Mouse (Mus musculus) hindbrain, embryonic 13.5 days (tissue): ENCODE results near the gene Tbce. TPM values are rescaled to one million over a fixed set of nuclear protein-coding genes. Genes with fewer than 3 reads are reported as not detected.

Source experiments
- ATAC-seq: fragments of 200-750 bp; cut with Nextera tagmentation; 2 replicates; pipeline ENCODE4 v1.8.0; 2017; ENCODE audit warnings: moderate TSS enrichment; ENCODE audit not compliant: low FRiP score
- H3K27ac ChIP-seq: fragments of 300-500 bp; sonication (generic); 2 replicates; pipeline ENCODE4 v1.5.1; 2015; ENCODE audit warnings: inconsistent platforms, mild to moderate bottlenecking, moderate library complexity
- H3K27me3 ChIP-seq: fragments of 300-500 bp; sonication (generic); 2 replicates; pipeline ENCODE4 v1.6.1; 2015; ENCODE audit warnings: mild to moderate bottlenecking, inconsistent platforms
- H3K36me3 ChIP-seq: fragments of 300-500 bp; sonication (generic); 2 replicates; pipeline ENCODE4 v1.6.1; 2015; ENCODE audit warnings: mild to moderate bottlenecking, inconsistent platforms
- H3K4me1 ChIP-seq: fragments of 300-500 bp; sonication (generic); replicated peaks from 2 replicates; pipeline ENCODE4 v1.6.1; 2015; ENCODE audit warnings: inconsistent platforms
- H3K4me2 ChIP-seq: fragments of 300-500 bp; sonication (generic); 2 replicates; pipeline ENCODE4 v1.6.1; 2015; ENCODE audit warnings: inconsistent platforms, mild to moderate bottlenecking, moderate library complexity
- H3K4me3 ChIP-seq: fragments of 300-500 bp; sonication (generic); 2 replicates; pipeline ENCODE4 v1.5.1; 2015; ENCODE audit warnings: mild to moderate bottlenecking, inconsistent platforms
- H3K9ac ChIP-seq: fragments of 300-500 bp; sonication (generic); 2 replicates; pipeline ENCODE4 v1.6.1; 2015; ENCODE audit warnings: mild to moderate bottlenecking, inconsistent platforms
- H3K9me3 ChIP-seq: fragments of 300-500 bp; sonication (generic); 2 replicates; pipeline ENCODE4 v1.6.1; 2016; ENCODE audit warnings: inconsistent platforms
- whole genome bisulfite sequencing: fragments of 180-500 bp; shearing (Covaris S2); methylation state at CpG from one replicate; pipeline ENCODE4 v1.1.7; 2015; 5-methylcytosine and 5-hydroxymethylcytosine counted together
- polyA plus RNA-seq: library from polyadenylated mRNA; unstranded; fragments of >200 nt; fragmentation: Nextera tagmentation; extraction: Ambion mirVana; gene quantifications from 2 replicates; pipeline ENCODE4 v1.2.1, GENCODE M21; 2015

The Tbce gene
- 106 and 125 TPM in 2 replicates for polyA plus RNA-seq

GRCm38 (mm10) chr13:14039292-14039965, at the start of gene Tbce:
Tbce (minus strand) TSS chr13:14039638.
- ATAC-seq = peak; percentile 97
- H3K36me3 ChIP-seq = no peaks in the 10 kb centered on the region
- no peaks in the 10 kb centered on the region for H3K9me3 ChIP-seq
- H3K4me2 ChIP-seq = peak within 1 kb of the TSS; percentile 78
- peak within 1 kb of the TSS; percentile 67 for H3K4me3 ChIP-seq
- peaks cover 20% of the 10 kb centered on the region for H3K4me1 ChIP-seq
- H3K27me3 ChIP-seq = no peaks in the 10 kb centered on the region
- 1% methylated on average over 35 of the region's 35 CpGs for WGBS
- peak within 1 kb of the TSS; percentile 88 for H3K9ac ChIP-seq
- peak within 1 kb of the TSS; percentile 99 for H3K27ac ChIP-seq

- H3K27me3 ChIP-seq = no peaks in the 10 kb centered on the region
- no peak overlapping the region for H3K4me3 ChIP-seq
- no peak overlapping the region for H3K4me2 ChIP-seq
- H3K4me1 ChIP-seq = no peaks in the 10 kb centered on the region
- ATAC-seq = no peak
- H3K27ac ChIP-seq = no peak overlapping the region
- peaks cover 4% of the 10 kb centered on the region; the same call in 1 of the 2 replicates for H3K36me3 ChIP-seq
- H3K9me3 ChIP-seq = no peaks in the 10 kb centered on the region
- WGBS = 97% methylated on average over 1 of the region's 1 CpGs
- H3K9ac ChIP-seq = no peak overlapping the region
Measured at GRCm38 (mm10) chr13:14088669-14089068, 49.2 kb upstream of the Tbce start.

GRCm38 (mm10) chr13:14075326-14075725, 35.9 kb upstream of the Tbce start:
- no peak for ATAC-seq
- no peak overlapping the region for H3K27ac ChIP-seq
- H3K27me3 ChIP-seq = no peaks in the 10 kb centered on the region
- no peaks in the 10 kb centered on the region for H3K36me3 ChIP-seq
- no peak overlapping the region for H3K4me2 ChIP-seq
- no peaks in the 10 kb centered on the region for H3K4me1 ChIP-seq
- no peak overlapping the region for H3K4me3 ChIP-seq
- H3K9me3 ChIP-seq = no peaks in the 10 kb centered on the region
- 91% methylated on average over 1 of the region's 1 CpGs for WGBS
- no peak overlapping the region for H3K9ac ChIP-seq

- no peaks in the 10 kb centered on the region for H3K27me3 ChIP-seq
- no peaks in the 10 kb centered on the region for H3K9me3 ChIP-seq
- H3K9ac ChIP-seq = no peak overlapping the region
Measured at GRCm38 (mm10) chr13:14074371-14074770, 34.9 kb upstream of the Tbce start.

GRCm38 (mm10) chr13:14069291-14069690, 29.9 kb upstream of the Tbce start:
- 76% methylated on average over 1 of the region's 1 CpGs for WGBS
- H3K4me2 ChIP-seq = no peak overlapping the region
- 0 out of 2 replicates have a peak, but pooled peaks cover 5% of the 10 kb centered on the region for H3K36me3 ChIP-seq
- peaks cover 29% of the 10 kb centered on the region for H3K4me1 ChIP-seq
- no peak overlapping the region for H3K9ac ChIP-seq
- H3K4me3 ChIP-seq = no peak overlapping the region
- H3K9me3 ChIP-seq = no peaks in the 10 kb centered on the region
- no peaks in the 10 kb centered on the region for H3K27me3 ChIP-seq
- no peak for ATAC-seq
- no peak overlapping the region for H3K27ac ChIP-seq

More at GRCm38 (mm10) chr13:14074371-14074770, 34.9 kb upstream of the Tbce start:
- no peak overlapping the region for H3K27ac ChIP-seq
- no peak for ATAC-seq
- no peaks in the 10 kb centered on the region for H3K36me3 ChIP-seq
- no peaks in the 10 kb centered on the region for H3K4me1 ChIP-seq
- H3K4me2 ChIP-seq = no peak overlapping the region
- H3K4me3 ChIP-seq = no peak overlapping the region
- WGBS = 100% methylated on average over 1 of the region's 1 CpGs

- H3K4me2 ChIP-seq = no peak overlapping the region
- H3K27me3 ChIP-seq = no peaks in the 10 kb centered on the region
- 0 out of 2 replicates have a peak, but pooled peaks cover 5% of the 10 kb centered on the region for H3K36me3 ChIP-seq
- ATAC-seq = no peak
- H3K9ac ChIP-seq = no peak overlapping the region
- H3K9me3 ChIP-seq = no peaks in the 10 kb centered on the region
- H3K4me3 ChIP-seq = no peak overlapping the region
- H3K27ac ChIP-seq = no peak overlapping the region
- peaks cover 29% of the 10 kb centered on the region for H3K4me1 ChIP-seq
Measured at GRCm38 (mm10) chr13:14068035-14068434, 28.6 kb upstream of the Tbce start.

GRCm38 (mm10) chr13:14065701-14066100, 26.3 kb upstream of the Tbce start:
- Histone ChIP-seq H3K9me3 (no peaks in the 10 kb centered on the region), H3K27me3 (no peaks in the 10 kb centered on the region), H3K4me1 (peaks cover 45% of the 10 kb centered on the region), H3K27ac (no peak overlapping the region), H3K4me2 (peak overlapping the region; percentile 15), H3K36me3 (0 out of 2 replicates have a peak, but pooled peaks cover 5% of the 10 kb centered on the region), H3K9ac (no peak overlapping the region), H3K4me3 (no peak overlapping the region)
- no peak for ATAC-seq
- WGBS = 91% methylated on average over 1 of the region's 1 CpGs

GRCm38 (mm10) chr13:14065028-14065380, 25.6 kb upstream of the Tbce start:
- Histone ChIP-seq H3K4me3 (peak overlapping the region; percentile 99), H3K27me3 (no peaks in the 10 kb centered on the region), H3K36me3 (0 out of 2 replicates have a peak, but pooled peaks cover 5% of the 10 kb centered on the region), H3K9ac (peak overlapping the region; percentile 99), H3K4me1 (peaks cover 49% of the 10 kb centered on the region), H3K9me3 (no peaks in the 10 kb centered on the region), H3K4me2 (peak overlapping the region; percentile 77), H3K27ac (peak overlapping the region; percentile 98)
- ATAC-seq = no peak
- WGBS = 19% methylated on average over 9 of the region's 9 CpGs

GRCm38 (mm10) chr13:14064341-14065027, 25.0 kb upstream of the Tbce start:
- H3K4me2 ChIP-seq = peak overlapping the region; percentile 77
- WGBS = under 1% methylated on average over 62 of the region's 65 CpGs
- peaks cover 49% of the 10 kb centered on the region for H3K4me1 ChIP-seq
- peak overlapping the region; percentile 99 for H3K9ac ChIP-seq
- H3K27ac ChIP-seq = peak overlapping the region; percentile 98
- ATAC-seq = peak; percentile 6; the same call in 1 of the 2 replicates
- H3K9me3 ChIP-seq = no peaks in the 10 kb centered on the region
- no peaks in the 10 kb centered on the region for H3K27me3 ChIP-seq
- peak overlapping the region; percentile 99 for H3K4me3 ChIP-seq
- H3K36me3 ChIP-seq = 0 out of 2 replicates have a peak, but pooled peaks cover 5% of the 10 kb centered on the region

- Histone ChIP-seq H3K4me3 (peak overlapping the region; percentile 99), H3K4me2 (peak overlapping the region; percentile 77), H3K9me3 (no peaks in the 10 kb centered on the region), H3K27ac (peak overlapping the region; percentile 98), H3K9ac (peak overlapping the region; percentile 99), H3K36me3 (0 out of 2 replicates have a peak, but pooled peaks cover 1% of the 10 kb centered on the region), H3K4me1 (peaks cover 49% of the 10 kb centered on the region), H3K27me3 (no peaks in the 10 kb centered on the region)
- peak; percentile 44; the same call in 1 of the 2 replicates for ATAC-seq
- under 1% methylated on average over 22 of the region's 31 CpGs for WGBS
Measured at GRCm38 (mm10) chr13:14063942-14064271, 24.5 kb upstream of the Tbce start.

GRCm38 (mm10) chr13:14063013-14063941, 23.8 kb upstream of the Tbce start, which contains the start of the genes Arid4b and Ggps1:
Arid4b (plus strand) TSS chr13:14063232.
Ggps1 (minus strand) TSS chr13:14063488.
- WGBS = under 1% methylated on average over 62 of the region's 64 CpGs
- H3K36me3 ChIP-seq = no peaks in the 10 kb centered on the region
- H3K9ac ChIP-seq = peak within 1 kb of the TSS; percentile 99
- no peaks in the 10 kb centered on the region for H3K9me3 ChIP-seq
- peak; percentile 97 for ATAC-seq
- peak within 1 kb of the TSS; percentile 98 for H3K27ac ChIP-seq
- H3K4me1 ChIP-seq = peaks cover 43% of the 10 kb centered on the region
- no peaks in the 10 kb centered on the region for H3K27me3 ChIP-seq
- peak within 1 kb of the TSS; percentile 99 for H3K4me3 ChIP-seq
- H3K4me2 ChIP-seq = peak within 1 kb of the TSS; percentile 84
